Mouse (Mus musculus): ENCODE results near the gene Naa20.

The Naa20 gene

GRCm38 (mm10) chr2:145901861-145902260 is at the start of gene Naa20:
Gene Naa20, plus strand, starts transcription at chr2:145902099.
- DNase-seq (ENCODE audit: low read depth, low spot score), result no peak

GRCm38 (mm10) chr2:145855831-145856230 is 46.1 kb upstream of the Naa20 start:
- DNase-seq (ENCODE audit: low read depth, low spot score), result no peak

- DNase-seq (ENCODE audit: low read depth, low spot score), result no peak
Measured at GRCm38 (mm10) chr2:145857864-145858263, 44.0 kb upstream of the Naa20 start.

- DNase-seq (ENCODE audit: low read depth, low spot score), result no peak
Measured at GRCm38 (mm10) chr2:145859442-145859931, 42.4 kb upstream of the Naa20 start.

- DNase-seq (ENCODE audit: low read depth, low spot score), result no peak
Measured at GRCm38 (mm10) chr2:145859932-145860801, 41.7 kb upstream of the Naa20 start.

- no peak for DNase-seq (ENCODE audit: low read depth, low spot score)
Measured at GRCm38 (mm10) chr2:145861193-145862123, 40.4 kb upstream of the Naa20 start.

- no peak for DNase-seq (ENCODE audit: low read depth, low spot score)
Measured at GRCm38 (mm10) chr2:145862206-145862817, 39.6 kb upstream of the Naa20 start.

GRCm38 (mm10) chr2:145865344-145865743 is 36.6 kb upstream of the Naa20 start:
- DNase-seq (ENCODE audit: low read depth, low spot score), result no peak

- DNase-seq (ENCODE audit: low read depth, low spot score), result no peak
Measured at GRCm38 (mm10) chr2:145866238-145866637, 35.7 kb upstream of the Naa20 start.

- no peak for DNase-seq (ENCODE audit: low read depth, low spot score)
Measured at GRCm38 (mm10) chr2:145866695-145867449, 35.0 kb upstream of the Naa20 start.

GRCm38 (mm10) chr2:145871308-145871707 is 30.6 kb upstream of the Naa20 start:
- DNase-seq (ENCODE audit: low read depth, low spot score), result no peak

GRCm38 (mm10) chr2:145872099-145872498 is 29.8 kb upstream of the Naa20 start:
- DNase-seq (ENCODE audit: low read depth, low spot score), result no peak

- no peak for DNase-seq (ENCODE audit: low read depth, low spot score)
Measured at GRCm38 (mm10) chr2:145873953-145874352, 27.9 kb upstream of the Naa20 start.

GRCm38 (mm10) chr2:145874879-145875482 is 26.9 kb upstream of the Naa20 start:
- DNase-seq (ENCODE audit: low read depth, low spot score), result no peak

- no peak for DNase-seq (ENCODE audit: low read depth, low spot score)
Measured at GRCm38 (mm10) chr2:145877191-145877590, 24.7 kb upstream of the Naa20 start.

GRCm38 (mm10) chr2:145880887-145881747 is 20.8 kb upstream of the Naa20 start:
- no peak for DNase-seq (ENCODE audit: low read depth, low spot score)

GRCm38 (mm10) chr2:145881932-145882331 is 20.0 kb upstream of the Naa20 start:
- no peak for DNase-seq (ENCODE audit: low read depth, low spot score)

GRCm38 (mm10) chr2:145882398-145882797 is 19.5 kb upstream of the Naa20 start:
- no peak for DNase-seq (ENCODE audit: low read depth, low spot score)

- DNase-seq (ENCODE audit: low read depth, low spot score), result no peak
Measured at GRCm38 (mm10) chr2:145884036-145884912, 17.6 kb upstream of the Naa20 start.

Measured in c-Kit-negative CD71-positive TER-119-positive erythroid progenitor cells, embryonic 14.5 days (primary cell).